Mouse (Mus musculus) embryonic facial prominence, embryonic 13.5 days (tissue): ENCODE measurements at regions not wholly inside any gene's neighbourhood (a gene's known extent, or its start where the extent isn't known, plus 50 kb on each side); places are given as distances from the start of the nearest gene placed in this dataset.
"Not testable (repeated sequence)": the region's sequence is repeated elsewhere in the genome, so short reads cannot be mapped to it uniquely, and the experiment has no call there.

Source experiments
- ATAC-seq: fragments of 200-750 bp; cut with Nextera tagmentation; 2 replicates; pipeline ENCODE4 v1.8.0; 2017; ENCODE audit warnings: low read depth; ENCODE audit not compliant: insufficient number of reproducible peaks, insufficient read depth, low FRiP score, low TSS enrichment
- H3K27ac ChIP-seq: fragments of 300-500 bp; sonication (generic); 2 replicates; pipeline ENCODE4 v1.5.1; 2015; ENCODE audit warnings: moderate library complexity, mild to moderate bottlenecking, inconsistent platforms
- H3K27me3 ChIP-seq: fragments of 300-500 bp; sonication (generic); 2 replicates; pipeline ENCODE4 v1.6.1; 2015; ENCODE audit warnings: mild to moderate bottlenecking, inconsistent platforms
- H3K36me3 ChIP-seq: fragments of 300-500 bp; sonication (generic); 2 replicates; pipeline ENCODE4 v1.6.1; 2015; ENCODE audit warnings: mild to moderate bottlenecking, inconsistent platforms
- H3K4me1 ChIP-seq: fragments of 300-500 bp; sonication (generic); 2 replicates; pipeline ENCODE4 v1.6.1; 2015; ENCODE audit warnings: inconsistent platforms
- H3K4me2 ChIP-seq: fragments of 300-500 bp; sonication (generic); 2 replicates; pipeline ENCODE4 v1.6.1; 2015; ENCODE audit warnings: moderate library complexity, mild to moderate bottlenecking, inconsistent platforms
- H3K4me3 ChIP-seq: fragments of 300-500 bp; sonication (generic); 2 replicates; pipeline ENCODE4 v1.5.1; 2015; ENCODE audit warnings: mild to moderate bottlenecking, inconsistent platforms
- H3K9ac ChIP-seq: fragments of 300-500 bp; sonication (generic); 2 replicates; pipeline ENCODE4 v1.6.1; 2015; ENCODE audit warnings: mild to moderate bottlenecking, inconsistent platforms
- H3K9me3 ChIP-seq: fragments of 300-500 bp; sonication (generic); 2 replicates; pipeline ENCODE4 v1.6.1; 2016; ENCODE audit warnings: inconsistent platforms
- WGBS: fragments of 180-500 bp; shearing (Covaris S2); methylation state at CpG from one replicate; pipeline ENCODE4 v1.1.7; 2015; ENCODE audit warnings: mixed read lengths; 5-methylcytosine and 5-hydroxymethylcytosine counted together

DNA sequence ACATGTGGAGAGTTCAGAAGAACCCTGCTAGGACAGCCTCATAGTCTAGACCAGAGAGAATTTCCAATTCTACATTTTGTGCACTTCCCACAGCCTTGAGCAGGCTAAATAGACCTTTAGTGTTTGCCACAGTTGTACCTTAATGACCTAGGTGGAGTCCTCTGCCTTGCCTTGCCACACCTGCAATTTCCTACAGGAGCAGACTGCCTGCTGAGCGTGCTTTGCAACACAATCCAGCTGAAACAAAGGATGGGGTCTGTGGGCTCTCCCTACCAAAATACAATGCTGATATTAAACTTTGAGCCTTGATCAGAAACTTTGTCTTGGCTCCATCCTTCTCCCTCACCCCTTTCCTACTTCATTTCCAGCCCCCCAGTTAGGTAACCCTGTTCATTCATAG is 326.0 kb upstream of the Snx7 start:
- no peak for ATAC-seq
- no peaks in the 10 kb centered on the region for H3K9me3 ChIP-seq
- no peak overlapping the region for H3K4me3 ChIP-seq
- H3K36me3 ChIP-seq: no peaks in the 10 kb centered on the region
- no peaks in the 10 kb centered on the region for H3K27me3 ChIP-seq
- H3K27ac ChIP-seq: no peak overlapping the region
- H3K9ac ChIP-seq: no peak overlapping the region
- H3K4me2 ChIP-seq: no peak overlapping the region
- no peaks in the 10 kb centered on the region for H3K4me1 ChIP-seq
- WGBS: 33% methylated on average over 1 of the region's 1 CpGs

DNA sequence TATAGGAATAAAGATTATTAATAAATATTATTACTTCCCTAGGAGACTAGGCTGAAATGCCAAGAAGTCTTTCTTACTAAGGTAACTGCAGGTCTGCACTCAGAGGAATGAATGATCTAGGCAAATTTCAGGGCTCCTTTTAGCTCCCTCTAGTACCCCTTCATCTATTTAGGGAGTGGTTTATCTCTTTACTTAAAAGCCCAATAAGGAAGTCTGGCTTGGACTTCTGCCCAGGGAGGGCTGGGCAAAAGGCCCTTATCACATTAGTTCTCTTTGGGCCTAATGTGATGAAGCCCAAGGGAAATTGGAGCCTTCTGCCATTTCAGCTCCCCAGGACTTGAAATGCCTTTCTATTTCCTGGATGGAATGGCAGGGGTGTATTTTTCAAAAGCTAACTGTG is 320.6 kb upstream of the Snx7 start:
- H3K9me3 ChIP-seq: no peaks in the 10 kb centered on the region
- no peak overlapping the region for H3K27ac ChIP-seq
- no peak overlapping the region for H3K4me3 ChIP-seq
- H3K27me3 ChIP-seq: no peaks in the 10 kb centered on the region
- no peak for ATAC-seq
- H3K9ac ChIP-seq: no peak overlapping the region
- H3K4me1 ChIP-seq: no peaks in the 10 kb centered on the region; the same call in 1 of the 2 replicates
- no peak overlapping the region for H3K4me2 ChIP-seq
- no peaks in the 10 kb centered on the region for H3K36me3 ChIP-seq

GRCm38 (mm10) chr3:118177446-118177845 is 308.7 kb upstream of the Snx7 start:
- H3K27me3 ChIP-seq: no peaks in the 10 kb centered on the region
- H3K36me3 ChIP-seq: no peaks in the 10 kb centered on the region
- no peak overlapping the region for H3K4me3 ChIP-seq
- no peaks in the 10 kb centered on the region for H3K9me3 ChIP-seq
- WGBS: 93% methylated on average over 2 of the region's 2 CpGs
- no peak overlapping the region for H3K27ac ChIP-seq
- H3K4me2 ChIP-seq: no peak overlapping the region
- H3K4me1 ChIP-seq: no peaks in the 10 kb centered on the region
- no peak for ATAC-seq
- no peak overlapping the region for H3K9ac ChIP-seq

GRCm38 (mm10) chr3:118162916-118163315 is 294.2 kb upstream of the Snx7 start:
- H3K4me1 ChIP-seq: no peaks in the 10 kb centered on the region
- H3K4me2 ChIP-seq: no peak overlapping the region
- H3K9ac ChIP-seq: no peak overlapping the region
- no peak overlapping the region for H3K27ac ChIP-seq
- ATAC-seq: no peak
- no peaks in the 10 kb centered on the region for H3K36me3 ChIP-seq
- WGBS: 90% methylated on average over 2 of the region's 2 CpGs
- no peaks in the 10 kb centered on the region for H3K9me3 ChIP-seq
- no peak overlapping the region for H3K4me3 ChIP-seq
- H3K27me3 ChIP-seq: no peaks in the 10 kb centered on the region

DNA sequence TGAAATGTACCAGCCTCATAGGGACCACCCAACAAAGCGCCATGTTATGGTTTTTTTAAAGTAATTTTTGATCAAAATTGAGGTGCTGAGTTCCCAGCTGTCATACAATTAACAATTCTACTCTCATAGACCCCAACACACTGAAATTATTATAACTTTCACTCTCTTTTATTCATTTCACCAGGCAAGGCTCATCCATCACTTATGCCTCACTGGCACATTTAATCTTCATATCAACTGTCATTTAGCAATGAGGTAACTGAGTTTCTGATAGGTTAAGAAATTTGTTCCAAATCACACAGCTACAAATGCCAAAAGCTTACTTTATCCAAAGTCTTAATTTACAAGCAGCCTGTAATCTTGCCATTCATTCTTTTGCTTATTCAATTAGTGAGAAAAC is 276.1 kb upstream of the Snx7 start:
- no peaks in the 10 kb centered on the region for H3K36me3 ChIP-seq
- no peak overlapping the region for H3K4me3 ChIP-seq
- no peak for ATAC-seq
- H3K4me1 ChIP-seq: no peaks in the 10 kb centered on the region
- no peak overlapping the region for H3K27ac ChIP-seq
- H3K9ac ChIP-seq: no peak overlapping the region
- no peaks in the 10 kb centered on the region for H3K27me3 ChIP-seq
- WGBS: 87% methylated on average over 1 of the region's 1 CpGs
- H3K4me2 ChIP-seq: no peak overlapping the region
- H3K9me3 ChIP-seq: no peaks in the 10 kb centered on the region

- Histone ChIP-seq H3K36me3 (no peaks in the 10 kb centered on the region), H3K4me1 (no peaks in the 10 kb centered on the region), H3K27me3 (no peaks in the 10 kb centered on the region), H3K27ac (no peak overlapping the region), H3K9ac (no peak overlapping the region), H3K4me2 (no peak overlapping the region), H3K4me3 (no peak overlapping the region), H3K9me3 (no peaks in the 10 kb centered on the region)
- WGBS: 79% methylated on average over 8 of the region's 8 CpGs
- no peak for ATAC-seq
These were observed 273.0 kb upstream of the Snx7 start for GRCm38 (mm10) chr3:118141731-118142130.

DNA sequence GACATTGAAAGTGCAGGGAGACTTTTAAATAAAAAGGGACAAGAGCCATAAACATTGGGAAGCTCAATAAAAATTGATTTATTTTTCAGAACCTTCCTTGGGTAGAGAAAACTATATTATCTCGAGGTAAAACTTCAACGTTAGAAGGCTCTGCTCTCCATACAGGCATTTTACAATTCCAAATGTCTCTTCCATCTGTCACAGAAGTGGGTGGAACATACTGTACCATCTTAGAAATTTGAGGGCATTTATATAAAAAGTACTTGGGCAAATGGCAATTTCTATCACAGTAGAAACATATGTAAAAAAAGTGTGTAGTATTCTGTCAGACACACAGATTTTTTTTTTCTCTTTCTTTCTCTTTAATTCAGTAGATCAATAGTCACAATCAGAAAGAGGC is 271.4 kb upstream of the Snx7 start:
- 78% methylated on average over 2 of the region's 2 CpGs for WGBS
- Histone ChIP-seq H3K4me2 (no peak overlapping the region), H3K9ac (no peak overlapping the region), H3K4me1 (no peaks in the 10 kb centered on the region), H3K9me3 (no peaks in the 10 kb centered on the region), H3K27me3 (no peaks in the 10 kb centered on the region), H3K27ac (no peak overlapping the region), H3K4me3 (no peak overlapping the region), H3K36me3 (no peaks in the 10 kb centered on the region)
- no peak for ATAC-seq

DNA sequence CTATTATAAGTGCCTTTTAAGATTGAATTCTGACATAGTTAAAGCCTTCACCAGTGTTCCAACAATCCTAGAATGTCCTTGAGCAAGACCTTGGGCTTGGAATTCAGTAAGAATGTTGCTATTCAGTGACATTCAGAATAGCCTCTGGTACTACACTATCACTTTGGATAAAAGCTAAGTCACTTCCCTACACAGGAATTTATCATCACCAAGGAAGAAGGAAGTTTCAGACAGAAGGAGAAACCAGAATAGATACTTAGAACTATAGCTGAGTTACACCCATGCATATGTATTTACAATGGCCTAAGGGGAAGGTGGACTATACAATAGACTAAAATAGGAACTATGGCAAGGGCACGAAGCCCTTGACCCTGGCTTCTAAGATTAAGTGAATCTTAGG is 259.6 kb upstream of the Snx7 start:
- H3K9ac ChIP-seq, H3K27ac ChIP-seq, H3K9me3 ChIP-seq, H3K27me3 ChIP-seq, H3K4me2 ChIP-seq, H3K4me3 ChIP-seq, ATAC-seq, H3K4me1 ChIP-seq, H3K36me3 ChIP-seq: not testable (repeated sequence)
- WGBS: 77% methylated on average over 1 of the region's 1 CpGs

GRCm38 (mm10) chr3:118102635-118103034 is 233.9 kb upstream of the Snx7 start:
- Histone ChIP-seq H3K27ac (no peak overlapping the region), H3K36me3 (no peaks in the 10 kb centered on the region), H3K27me3 (no peaks in the 10 kb centered on the region), H3K9me3 (no peaks in the 10 kb centered on the region), H3K4me2 (no peak overlapping the region), H3K4me3 (no peak overlapping the region), H3K4me1 (peaks cover 4% of the 10 kb centered on the region; the same call in 1 of the 2 replicates), H3K9ac (no peak overlapping the region)
- 18% methylated on average over 4 of the region's 4 CpGs for WGBS
- no peak for ATAC-seq

GRCm38 (mm10) chr3:118084508-118084907 is 215.8 kb upstream of the Snx7 start:
- Histone ChIP-seq H3K27me3 (no peaks in the 10 kb centered on the region), H3K4me2 (no peak overlapping the region), H3K4me3 (no peak overlapping the region), H3K36me3 (no peaks in the 10 kb centered on the region), H3K27ac (no peak overlapping the region), H3K4me1 (no peaks in the 10 kb centered on the region), H3K9me3 (no peaks in the 10 kb centered on the region), H3K9ac (no peak overlapping the region)
- WGBS: 70% methylated on average over 3 of the region's 3 CpGs
- no peak for ATAC-seq

- Histone ChIP-seq H3K9ac (no peak overlapping the region), H3K27me3 (no peaks in the 10 kb centered on the region), H3K4me2 (no peak overlapping the region), H3K36me3 (no peaks in the 10 kb centered on the region), H3K4me3 (no peak overlapping the region), H3K4me1 (no peaks in the 10 kb centered on the region), H3K27ac (no peak overlapping the region), H3K9me3 (no peaks in the 10 kb centered on the region)
- 88% methylated on average over 3 of the region's 3 CpGs for WGBS
- ATAC-seq: no peak
These were observed 203.6 kb upstream of the Snx7 start for GRCm38 (mm10) chr3:118072363-118072762.

DNA sequence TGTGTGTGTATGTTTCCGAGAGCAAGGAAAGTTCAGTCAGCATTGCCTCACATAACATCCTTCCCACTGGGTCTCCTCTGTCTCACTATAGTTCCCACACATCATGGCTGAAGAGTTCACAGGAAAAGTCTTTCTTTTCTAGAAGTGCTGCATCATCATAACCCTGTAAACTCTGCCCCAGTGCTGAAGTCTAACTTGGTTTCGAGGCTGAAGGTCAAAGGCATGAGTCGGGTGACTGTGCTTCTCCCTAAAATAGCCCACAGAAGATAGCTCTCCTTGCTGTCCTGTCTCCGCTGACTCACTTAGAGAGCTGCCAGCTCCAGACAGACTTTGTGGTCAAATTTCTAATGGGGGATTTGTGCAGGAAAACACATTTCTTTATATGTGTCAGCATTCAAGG is 201.4 kb upstream of the Snx7 start:
- Histone ChIP-seq H3K36me3 (no peaks in the 10 kb centered on the region), H3K27me3 (no peaks in the 10 kb centered on the region), H3K4me2 (no peak overlapping the region), H3K4me1 (no peaks in the 10 kb centered on the region), H3K27ac (no peak overlapping the region), H3K9ac (no peak overlapping the region), H3K9me3 (no peaks in the 10 kb centered on the region), H3K4me3 (no peak overlapping the region)
- ATAC-seq: no peak
- WGBS: 75% methylated on average over 4 of the region's 4 CpGs

DNA sequence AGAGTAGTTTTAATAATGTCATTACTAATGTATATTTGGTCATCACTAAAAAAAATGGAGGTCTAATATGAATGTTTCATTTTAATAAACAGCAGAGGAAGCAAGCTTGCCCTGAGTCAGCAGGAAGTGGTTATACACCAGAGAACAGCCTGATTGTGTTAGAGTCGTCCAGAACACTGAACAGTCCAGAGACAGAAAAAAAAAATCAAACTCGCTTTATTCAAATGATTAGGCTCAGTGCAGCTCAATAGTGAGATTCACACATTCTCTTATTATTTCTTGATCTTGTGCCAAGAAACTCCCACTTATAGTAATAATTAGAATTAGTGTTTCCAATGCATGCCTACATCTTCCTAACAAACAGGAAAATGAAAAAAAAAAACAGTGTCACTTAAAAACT is 194.9 kb upstream of the Snx7 start:
- Histone ChIP-seq H3K27me3 (no peaks in the 10 kb centered on the region), H3K4me3 (no peak overlapping the region), H3K36me3 (no peaks in the 10 kb centered on the region), H3K4me1 (no peaks in the 10 kb centered on the region), H3K4me2 (no peak overlapping the region), H3K9me3 (no peaks in the 10 kb centered on the region), H3K9ac (no peak overlapping the region), H3K27ac (no peak overlapping the region)
- ATAC-seq: no peak
- WGBS: 44% methylated on average over 2 of the region's 2 CpGs
